Mouse (Mus musculus): ENCODE measurements around the gene Psmd12. TPM values are rescaled to one million over a fixed set of nuclear protein-coding genes. Genes with fewer than 3 reads are reported as not detected.
A peak's percentile ranks its signal among the peaks of the same experiment; 100 is the strongest.

The Psmd12 gene
- polyA plus RNA-seq, 1 experiment from 2014 or later = 164 TPM

DNA sequence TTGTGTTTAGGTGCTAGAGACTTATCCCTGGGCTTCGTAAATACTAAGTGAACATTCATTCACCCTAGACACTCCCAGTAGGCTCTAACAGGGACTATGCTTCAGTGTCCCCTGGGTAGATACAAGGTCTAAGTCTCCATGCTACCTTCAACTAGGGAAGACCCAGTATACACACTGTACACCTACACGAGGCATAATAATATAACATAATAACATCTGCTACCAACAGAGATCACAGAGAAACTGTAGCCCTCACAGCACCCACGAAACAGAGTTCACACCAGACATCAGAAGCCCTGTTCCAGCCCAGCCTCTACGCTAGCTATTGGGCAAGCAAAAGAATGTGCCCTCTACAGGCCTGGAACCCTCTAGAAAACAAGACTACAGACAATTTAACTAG lies 14.2 kb upstream of the Psmd12 start:
- H3K9ac ChIP-seq = no peak overlapping the region
- H3K9me3 ChIP-seq (replicated peaks) = no peaks in the 10 kb centered on the region
- WGBS (ENCODE audit: insufficient replicate concordance) = 77% methylated on average over 4 of the region's 4 CpGs
- H3K27me3 ChIP-seq (replicated peaks) = no peaks in the 10 kb centered on the region
- H3K4me3 ChIP-seq = no peak overlapping the region
- H3K4me1 ChIP-seq = peaks cover 60% of the 10 kb centered on the region
- no peak for ATAC-seq
- peaks cover 8% of the 10 kb centered on the region for H3K36me3 ChIP-seq
- no peak overlapping the region for H3K4me2 ChIP-seq
- no peak overlapping the region for H3K27ac ChIP-seq

DNA sequence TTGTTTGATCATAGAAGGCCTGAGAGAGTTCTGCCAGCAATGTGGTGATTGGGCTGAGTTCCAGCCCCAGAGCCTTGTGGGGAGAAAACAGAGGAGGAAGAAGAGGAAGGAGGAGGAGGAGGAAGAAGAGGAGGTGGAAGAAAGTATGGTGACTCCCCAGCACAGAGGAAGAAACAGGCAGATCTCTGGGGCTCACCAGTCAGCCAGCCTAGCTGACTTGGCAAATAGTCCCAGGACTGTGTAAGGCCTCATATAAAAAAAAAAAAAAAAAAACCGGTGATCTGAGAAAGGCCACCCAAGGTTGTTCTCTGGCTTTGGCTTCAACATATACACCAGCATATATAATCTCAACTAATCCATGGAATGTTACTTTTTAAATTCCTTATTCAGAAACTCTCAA lies 13.3 kb upstream of the Psmd12 start:
- peak overlapping the region; percentile 98 for H3K27ac ChIP-seq
- peaks cover 63% of the 10 kb centered on the region for H3K4me1 ChIP-seq
- no peak overlapping the region for H3K4me3 ChIP-seq

DNA sequence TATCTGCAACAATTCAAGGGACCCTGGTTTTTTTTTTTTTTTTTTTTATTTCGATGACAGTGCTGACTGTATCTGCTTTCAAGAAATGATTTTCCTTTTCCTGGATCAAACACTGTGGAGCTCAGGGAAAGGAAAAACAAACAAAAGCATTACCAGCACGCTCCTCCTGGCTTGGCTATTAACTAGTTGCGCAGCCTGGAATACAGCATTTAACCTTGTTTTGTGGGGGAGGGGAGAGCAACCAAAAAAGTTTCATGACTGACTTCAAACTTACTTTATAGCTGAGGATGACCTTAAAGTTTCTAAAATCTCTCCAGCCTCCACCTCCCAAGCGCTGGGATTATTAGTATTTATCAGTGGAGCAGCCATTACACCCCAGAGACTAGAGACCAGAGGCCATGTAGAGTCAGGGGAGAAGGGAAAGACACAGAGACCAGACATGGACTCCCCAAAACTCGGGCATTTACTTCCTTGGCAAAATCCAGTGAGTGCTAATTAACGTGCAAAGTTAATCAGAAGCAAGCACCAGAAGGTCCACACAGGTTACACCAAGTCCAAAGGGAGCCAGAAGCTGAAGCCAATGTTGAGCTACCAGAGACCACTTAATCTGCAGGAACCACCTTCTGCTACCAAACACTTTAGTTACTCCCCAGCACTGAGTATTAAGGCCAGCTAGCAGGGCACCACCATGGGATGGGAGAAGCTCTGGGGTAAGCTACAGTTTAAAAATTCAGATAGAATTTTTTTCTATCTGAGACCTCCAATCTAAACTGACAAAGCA lies 12.5 kb upstream of the Psmd12 start:
- H3K9me3 ChIP-seq (replicated peaks) = no peaks in the 10 kb centered on the region
- no peak for ATAC-seq
- peak overlapping the region; percentile 23; the same call in 1 of the 2 replicates for H3K9ac ChIP-seq
- peaks cover 8% of the 10 kb centered on the region for H3K36me3 ChIP-seq
- H3K4me3 ChIP-seq = no peak overlapping the region
- no peaks in the 10 kb centered on the region for H3K27me3 ChIP-seq (replicated peaks)
- H3K4me1 ChIP-seq = peaks cover 66% of the 10 kb centered on the region
- peak overlapping the region; percentile 95 for H3K4me2 ChIP-seq
- H3K27ac ChIP-seq = peak overlapping the region; percentile 98
- 53% methylated on average over 6 of the region's 6 CpGs for WGBS (ENCODE audit: insufficient replicate concordance)

More for the DNA sequence above, 13.3 kb upstream of the Psmd12 start:
- ATAC-seq = no peak
- Histone ChIP-seq H3K27me3 (replicated peaks) (no peaks in the 10 kb centered on the region), H3K36me3 (peaks cover 8% of the 10 kb centered on the region), H3K9me3 (replicated peaks) (no peaks in the 10 kb centered on the region), H3K9ac (peak overlapping the region; percentile 14; the same call in 1 of the 2 replicates), H3K4me2 (peak overlapping the region; percentile 95)
- 47% methylated on average over 1 of the region's 1 CpGs for WGBS (ENCODE audit: insufficient replicate concordance)

DNA sequence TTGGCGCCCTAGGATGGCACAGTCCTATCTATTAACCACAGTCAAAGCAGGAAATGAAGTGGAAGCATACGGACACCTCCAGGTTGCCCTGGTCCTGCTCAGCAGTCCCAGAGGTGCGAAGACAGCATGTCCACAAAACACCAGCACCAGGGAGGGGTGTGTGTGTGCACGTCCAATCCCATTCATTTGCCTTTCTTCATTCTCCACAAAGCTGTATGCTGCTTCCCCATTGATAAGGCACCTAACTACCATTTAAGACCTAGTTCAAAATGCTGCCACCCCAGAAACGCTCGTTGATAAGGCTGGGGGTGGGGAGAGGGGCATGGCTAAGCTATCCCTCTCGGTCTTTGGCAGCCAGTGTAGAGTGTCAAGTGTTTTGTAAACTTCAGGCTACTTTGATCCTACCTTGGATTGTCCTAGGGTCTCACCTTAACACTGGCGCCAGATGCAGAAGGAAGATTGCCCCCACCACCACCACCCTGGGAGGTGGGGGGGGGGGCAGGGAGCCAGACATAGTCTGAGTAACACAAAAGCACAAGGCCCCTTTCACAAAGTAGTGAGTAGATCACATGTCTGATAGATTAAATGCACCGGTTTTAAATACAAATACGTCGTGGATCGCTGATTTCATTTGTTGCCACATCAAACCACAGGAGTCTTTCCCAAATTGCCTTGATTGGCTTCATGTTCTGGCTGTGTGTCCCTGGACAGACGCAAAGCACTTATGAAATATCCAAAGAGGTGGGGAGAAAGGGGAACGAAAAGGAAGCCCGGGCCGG lies 10.8 kb upstream of the Psmd12 start:
- ATAC-seq = peak; percentile 78
- Histone ChIP-seq H3K9ac (peak overlapping the region; percentile 93), H3K4me2 (peak overlapping the region; percentile 95), H3K4me3 (peak overlapping the region; percentile 83), H3K4me1 (peaks cover 67% of the 10 kb centered on the region), H3K27me3 (replicated peaks) (no peaks in the 10 kb centered on the region), H3K27ac (peak overlapping the region; percentile 98), H3K36me3 (peaks cover 2% of the 10 kb centered on the region), H3K9me3 (replicated peaks) (no peaks in the 10 kb centered on the region)
- 4% methylated on average over 16 of the region's 16 CpGs for WGBS (ENCODE audit: insufficient replicate concordance)

DNA sequence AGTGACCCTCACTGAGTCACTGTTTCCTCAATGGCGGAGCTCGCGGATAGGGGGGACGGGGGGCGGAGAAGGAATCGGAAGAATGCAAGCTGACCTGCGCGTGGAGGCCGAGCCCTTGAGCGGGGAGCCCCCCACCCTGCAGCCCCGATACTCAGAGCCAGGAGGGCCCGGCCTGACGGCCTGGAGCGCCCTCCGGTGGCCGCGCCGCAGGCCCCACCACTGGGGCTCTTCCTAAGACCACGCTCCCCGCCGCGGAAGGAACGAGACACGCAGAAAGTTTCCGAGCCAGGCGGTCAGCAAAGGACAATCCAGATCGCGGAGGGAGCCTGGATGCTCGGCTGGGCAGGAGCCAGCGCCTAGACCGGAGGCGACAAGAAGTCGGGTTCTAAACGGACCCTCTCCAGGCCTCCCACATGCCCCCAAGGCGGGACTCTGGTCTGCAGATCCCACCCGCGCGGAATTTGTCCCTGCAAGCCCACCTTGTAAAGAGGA lies 10.2 kb upstream of the Psmd12 start:
- Histone ChIP-seq H3K9ac (peak overlapping the region; percentile 93), H3K27me3 (replicated peaks) (no peaks in the 10 kb centered on the region), H3K9me3 (replicated peaks) (no peaks in the 10 kb centered on the region), H3K4me3 (peak overlapping the region; percentile 83), H3K4me1 (peaks cover 62% of the 10 kb centered on the region), H3K27ac (peak overlapping the region; percentile 98), H3K4me2 (peak overlapping the region; percentile 95), H3K36me3 (no peaks in the 10 kb centered on the region)
- ATAC-seq = peak; percentile 61
- under 1% methylated on average over 38 of the region's 38 CpGs for WGBS (ENCODE audit: insufficient replicate concordance)

DNA sequence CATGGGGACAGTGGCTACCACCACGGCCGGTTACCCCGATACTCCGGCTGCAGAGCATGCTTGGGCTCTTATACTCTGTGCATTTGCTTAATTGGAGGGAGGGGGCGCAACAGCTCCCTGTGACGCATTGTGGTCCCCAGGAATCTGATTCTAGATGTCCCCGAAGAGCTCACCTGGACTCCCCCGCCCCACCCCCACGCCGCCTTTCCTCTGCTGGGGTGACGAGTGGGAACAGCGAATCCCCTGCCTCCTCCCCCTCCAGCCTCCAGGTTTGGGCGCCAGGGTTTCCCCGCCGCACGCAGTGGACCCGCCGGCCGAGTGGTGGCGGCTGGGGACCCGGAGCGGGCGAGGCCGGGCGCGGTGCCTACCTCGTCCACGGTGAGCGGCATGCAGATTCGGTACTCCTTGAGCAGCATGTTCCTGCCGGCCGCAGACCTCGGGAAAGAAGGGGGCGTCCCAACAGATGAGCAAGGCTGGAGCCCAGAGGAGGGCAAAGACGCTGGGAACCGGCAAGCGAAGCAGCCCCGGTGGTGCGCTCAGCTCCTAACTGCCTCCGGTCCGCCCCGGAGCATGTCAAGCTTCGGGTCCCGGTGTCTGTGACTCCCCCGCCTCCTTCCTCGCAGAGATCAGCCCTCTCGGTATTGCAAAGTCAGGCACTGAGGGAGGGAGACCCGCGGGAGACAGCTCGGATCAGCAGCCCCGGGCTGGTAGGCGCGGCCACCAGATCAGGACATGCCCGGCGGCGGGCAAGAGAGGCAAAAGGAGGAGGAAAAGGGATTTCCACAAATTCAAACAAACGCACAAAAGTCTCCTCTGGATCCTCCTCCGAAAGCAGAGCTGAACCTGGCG lies 9.5 kb upstream of the Psmd12 start:
- WGBS (ENCODE audit: insufficient replicate concordance) = 0% methylated on average over 59 of the region's 59 CpGs
- ATAC-seq = peak; percentile 62
- H3K4me1 ChIP-seq = peaks cover 59% of the 10 kb centered on the region

DNA sequence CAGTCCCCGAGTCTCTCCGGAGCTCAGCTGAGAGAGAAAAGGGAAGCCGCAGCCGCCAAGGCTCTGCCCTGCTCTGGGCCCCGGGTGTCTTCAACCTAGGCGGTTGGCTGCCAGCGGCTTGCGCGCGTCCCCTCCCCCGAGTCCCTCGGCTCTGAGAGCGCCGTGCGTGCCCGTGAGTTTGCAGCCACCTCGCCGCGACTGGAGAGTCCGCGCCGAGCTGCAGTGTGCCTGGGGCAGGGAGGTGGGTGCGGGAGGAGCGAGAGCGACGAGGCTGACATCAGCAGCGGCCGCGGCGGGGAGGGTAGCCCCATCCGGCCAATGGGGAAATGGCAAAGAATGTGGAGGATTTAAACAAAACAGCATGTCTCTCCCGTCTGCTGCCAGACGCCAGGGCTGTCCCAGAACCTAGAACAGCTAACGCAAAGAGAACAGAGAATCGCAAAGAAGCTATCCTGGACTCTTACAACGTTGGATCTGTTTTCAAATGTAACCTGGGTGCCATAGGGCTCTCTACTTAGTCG lies 8.7 kb upstream of the Psmd12 start, which contains the start of gene Pitpnc1:
Gene Pitpnc1 (minus strand): TSS at position 179 of the 521 bp plus-strand sequence.
- H3K4me3 ChIP-seq = peak within 1 kb of the TSS; percentile 83
- peak within 1 kb of the TSS; percentile 98 for H3K27ac ChIP-seq
- 1% methylated on average over 37 of the region's 37 CpGs for WGBS (ENCODE audit: insufficient replicate concordance)
- H3K36me3 ChIP-seq = no peaks in the 10 kb centered on the region
- no peaks in the 10 kb centered on the region for H3K9me3 ChIP-seq (replicated peaks)
- no peaks in the 10 kb centered on the region for H3K27me3 ChIP-seq (replicated peaks)
- H3K4me2 ChIP-seq = peak within 1 kb of the TSS; percentile 95
- H3K4me1 ChIP-seq = peaks cover 51% of the 10 kb centered on the region
- H3K9ac ChIP-seq = peak within 1 kb of the TSS; percentile 93
- ATAC-seq = peak; percentile 82

More for the DNA sequence above, 9.5 kb upstream of the Psmd12 start:
- Histone ChIP-seq H3K4me2 (peak overlapping the region; percentile 95), H3K4me3 (peak overlapping the region; percentile 83), H3K9ac (peak overlapping the region; percentile 93), H3K36me3 (no peaks in the 10 kb centered on the region), H3K27me3 (replicated peaks) (no peaks in the 10 kb centered on the region), H3K27ac (peak overlapping the region; percentile 98), H3K9me3 (replicated peaks) (no peaks in the 10 kb centered on the region)

DNA sequence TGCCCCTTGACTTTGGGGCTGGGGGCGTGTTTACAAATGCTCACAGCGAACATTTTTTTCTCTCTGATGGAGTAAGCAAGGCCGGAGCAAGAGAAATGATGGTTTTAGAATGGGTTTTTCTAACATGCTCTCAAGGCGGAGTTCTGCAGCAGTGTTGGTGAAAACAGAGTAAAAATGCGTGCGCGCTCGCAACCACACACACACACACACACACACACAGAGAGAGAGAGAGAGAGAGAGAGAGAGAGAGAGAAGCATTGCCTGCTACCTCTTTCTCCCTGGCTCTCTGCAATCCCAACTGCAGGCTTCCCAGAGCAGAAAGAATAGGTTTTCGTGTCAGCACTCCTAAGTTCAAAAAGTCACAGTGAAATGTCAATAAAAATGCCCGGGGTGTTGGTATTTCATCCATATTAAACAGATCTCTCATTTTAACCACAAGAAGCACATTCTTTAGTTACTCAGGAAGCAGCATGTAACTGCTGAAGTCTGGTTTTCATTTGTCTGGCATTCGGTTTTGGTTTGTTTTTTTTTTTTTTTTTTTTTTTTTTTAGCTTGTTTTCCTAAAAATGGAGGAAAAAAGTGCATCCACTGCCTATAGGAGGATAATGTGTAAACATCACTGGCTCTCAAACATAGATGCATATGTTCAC lies 8.1 kb upstream of the Psmd12 start:
- Histone ChIP-seq H3K9me3 (replicated peaks) (no peaks in the 10 kb centered on the region), H3K27ac (peak overlapping the region; percentile 98), H3K36me3 (no peaks in the 10 kb centered on the region), H3K27me3 (replicated peaks) (no peaks in the 10 kb centered on the region), H3K4me1 (peaks cover 47% of the 10 kb centered on the region), H3K4me2 (peak overlapping the region; percentile 95), H3K9ac (peak overlapping the region; percentile 93), H3K4me3 (peak overlapping the region; percentile 83)
- 13% methylated on average over 11 of the region's 11 CpGs for WGBS (ENCODE audit: insufficient replicate concordance)
- no peak for ATAC-seq

DNA sequence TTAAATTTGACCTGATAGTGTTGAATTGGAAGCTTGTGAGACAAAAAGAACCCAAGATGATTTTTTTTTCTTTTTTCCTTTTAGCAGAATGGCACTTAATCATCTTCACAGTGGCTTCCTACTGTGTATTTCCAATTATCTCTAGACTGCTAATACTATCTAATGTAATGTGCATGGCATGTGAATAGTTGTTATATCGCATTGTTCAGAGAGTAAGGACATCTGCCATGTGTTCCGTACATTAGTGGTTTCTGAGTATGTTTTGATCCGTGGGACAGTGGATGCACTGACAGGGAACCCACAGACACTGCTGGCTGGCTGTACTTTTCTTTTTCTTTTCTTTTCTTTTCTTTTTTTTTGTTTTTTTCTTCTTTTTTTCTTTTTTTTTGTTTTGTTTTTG lies 7.0 kb upstream of the Psmd12 start:
- no peak overlapping the region for H3K4me2 ChIP-seq
- H3K36me3 ChIP-seq = no peaks in the 10 kb centered on the region
- H3K9ac ChIP-seq = no peak overlapping the region
- no peaks in the 10 kb centered on the region for H3K9me3 ChIP-seq (replicated peaks)
- no peak for ATAC-seq
- peaks cover 35% of the 10 kb centered on the region for H3K4me1 ChIP-seq
- H3K27ac ChIP-seq = no peak overlapping the region
- H3K27me3 ChIP-seq (replicated peaks) = no peaks in the 10 kb centered on the region
- 87% methylated on average over 3 of the region's 3 CpGs for WGBS (ENCODE audit: insufficient replicate concordance)
- H3K4me3 ChIP-seq = no peak overlapping the region

DNA sequence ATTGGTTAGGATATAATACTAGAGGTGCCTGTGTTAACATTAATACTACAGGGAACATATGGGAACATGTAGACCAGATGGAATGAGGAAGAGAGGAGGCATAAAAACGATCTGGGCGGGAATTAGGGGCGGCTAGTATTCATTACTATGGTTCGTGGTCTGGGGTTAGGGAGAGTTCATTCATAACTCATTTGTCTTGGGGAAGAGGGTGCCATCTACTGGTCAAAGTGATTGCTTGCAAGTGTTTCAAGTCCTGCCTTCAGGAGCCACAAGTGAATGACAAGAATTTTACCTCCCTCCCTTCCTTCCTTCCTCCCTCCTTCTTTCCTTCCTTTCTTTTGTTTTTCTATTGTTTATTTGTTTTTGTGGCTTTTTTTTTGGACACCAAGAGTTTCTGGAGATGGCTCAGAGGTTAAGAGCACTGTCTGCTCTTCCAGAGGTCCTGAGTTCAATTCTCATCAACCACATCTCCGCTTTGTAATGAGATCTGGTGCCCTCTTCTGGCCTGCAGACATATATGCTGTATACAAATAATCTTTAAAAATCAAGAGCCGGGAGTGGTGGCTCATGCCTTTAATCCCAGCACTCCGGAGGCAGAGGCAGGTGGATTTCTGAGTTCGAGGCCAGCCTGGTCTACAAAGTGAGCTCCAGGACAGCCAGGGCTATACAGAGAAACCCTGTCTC lies 6.0 kb upstream of the Psmd12 start:
- Histone ChIP-seq H3K4me3 (no peak overlapping the region), H3K27ac (no peak overlapping the region), H3K36me3 (no peaks in the 10 kb centered on the region), H3K9ac (no peak overlapping the region), H3K4me2 (peak overlapping the region; percentile 38), H3K27me3 (replicated peaks) (no peaks in the 10 kb centered on the region), H3K4me1 (peaks cover 26% of the 10 kb centered on the region), H3K9me3 (replicated peaks) (no peaks in the 10 kb centered on the region)
- ATAC-seq = no peak
- 16% methylated on average over 8 of the region's 8 CpGs for WGBS (ENCODE audit: insufficient replicate concordance)
